Mouse (Mus musculus): ENCODE measurements around the gene Fam241b. TPM values are rescaled to one million over a fixed set of nuclear protein-coding genes. Genes with fewer than 3 reads are reported as not detected.

Gene Fam241b
- polyA plus RNA-seq, 1 experiment from 2014 or later: 13.9 TPM

DNA sequence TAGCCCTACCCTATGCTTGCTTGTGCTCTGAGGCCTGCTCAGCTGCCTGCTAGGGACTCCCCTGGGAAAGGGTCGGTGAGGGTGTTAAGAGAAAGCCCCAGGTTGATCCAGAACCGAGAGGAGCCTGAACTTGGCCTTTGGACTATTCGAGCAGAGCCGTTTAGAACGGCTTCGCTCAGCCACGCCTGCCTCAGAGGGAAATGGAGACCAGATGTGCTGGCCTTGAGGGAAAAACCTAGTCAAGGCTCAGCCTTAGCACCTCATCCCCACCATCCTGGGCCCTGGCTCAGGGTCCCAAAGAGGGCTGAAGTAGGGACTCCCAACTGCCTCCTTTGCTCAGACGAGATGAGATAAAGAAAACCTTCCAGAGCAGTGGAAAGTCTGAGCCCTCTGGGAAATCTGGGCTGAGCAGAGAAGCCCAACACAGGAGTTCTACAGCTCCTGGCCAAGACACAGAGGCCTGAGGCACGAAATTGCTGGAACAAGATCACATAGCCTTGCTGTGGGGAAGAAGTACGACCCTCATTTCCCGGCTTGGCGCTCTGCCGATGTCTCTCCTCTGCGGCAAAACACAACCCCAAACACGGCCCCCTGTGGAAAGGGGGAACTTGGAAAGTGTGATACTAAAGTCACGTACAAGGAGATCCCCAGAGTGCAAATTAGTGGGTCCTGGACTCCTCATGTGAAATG lies 83.4 kb downstream of the Fam241b start:
- H3K4me2 ChIP-seq (replicated peaks; ENCODE audit: low read depth, low read length): no peak overlapping the region
- no peak for ATAC-seq (ENCODE audit: low FRiP score, low TSS enrichment)
- H3K4me3 ChIP-seq (ENCODE audit: low read length): no peak overlapping the region
- H3K36me3 ChIP-seq (ENCODE audit: insufficient read depth, low read length): no peaks in the 10 kb centered on the region
- no peaks in the 10 kb centered on the region for H3K27me3 ChIP-seq (ENCODE audit: insufficient read depth, low read length)
- H3K9me3 ChIP-seq (ENCODE audit: low read length): no peaks in the 10 kb centered on the region
- 0 out of 2 replicates have a peak overlapping the region, but pooled peaks have one; percentile 14 for H3K9ac ChIP-seq (replicated peaks; ENCODE audit: low read length)
- peaks cover 29% of the 10 kb centered on the region for H3K4me1 ChIP-seq (ENCODE audit: insufficient read depth, low read length)
- H3K27ac ChIP-seq (ENCODE audit: low read length): peak overlapping the region; percentile 2; the same call in 1 of the 2 replicates
- WGBS: 26% methylated on average over 16 of the region's 16 CpGs

DNA sequence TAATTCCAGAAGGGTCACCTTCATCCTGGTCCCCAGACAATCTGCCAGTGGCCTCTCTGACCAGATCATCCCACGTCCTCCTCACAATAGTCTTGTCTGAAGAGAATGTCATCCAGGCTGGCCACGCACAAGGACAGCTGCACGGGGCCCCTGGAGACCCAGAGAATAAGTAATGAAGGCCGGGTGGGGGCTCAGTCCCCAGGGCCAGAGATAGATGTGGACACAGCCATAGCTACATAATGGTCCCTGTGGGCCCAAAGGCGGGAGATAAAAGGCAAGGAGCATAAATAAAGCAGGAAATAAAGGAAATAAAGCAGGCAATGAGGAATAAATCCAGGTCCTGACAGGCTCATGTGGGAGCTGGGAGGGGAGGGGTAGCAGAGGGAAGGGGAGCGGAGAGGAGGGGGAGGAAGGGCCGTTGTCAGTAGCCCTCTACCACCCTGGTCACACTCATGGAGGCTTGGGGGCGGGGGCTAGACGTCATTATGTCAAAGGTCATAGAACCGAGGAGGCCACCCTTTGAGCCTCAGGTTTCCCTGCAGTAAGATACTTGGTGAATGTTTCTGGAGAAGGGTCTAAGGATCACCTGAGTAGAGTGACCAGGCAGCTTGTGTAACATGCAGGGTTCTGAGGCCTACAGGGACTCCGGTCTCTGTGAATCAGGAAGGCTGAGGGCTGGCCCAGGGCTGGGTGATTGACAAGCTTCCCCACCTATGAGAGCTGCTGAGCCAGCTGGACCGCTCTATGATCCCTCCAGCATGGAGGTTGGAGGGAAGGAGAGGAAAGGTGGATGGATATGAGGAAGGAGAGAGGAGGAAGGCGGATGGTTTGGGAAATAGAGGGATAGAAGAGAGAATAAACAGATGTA lies 85.0 kb downstream of the Fam241b start:
- Histone ChIP-seq H3K4me1 (ENCODE audit: insufficient read depth, low read length) (peaks cover 29% of the 10 kb centered on the region), H3K4me3 (ENCODE audit: low read length) (no peak overlapping the region), H3K9me3 (ENCODE audit: low read length) (no peaks in the 10 kb centered on the region), H3K9ac (replicated peaks; ENCODE audit: low read length) (no peak overlapping the region), H3K36me3 (ENCODE audit: insufficient read depth, low read length) (no peaks in the 10 kb centered on the region), H3K27ac (ENCODE audit: low read length) (no peak overlapping the region), H3K27me3 (ENCODE audit: insufficient read depth, low read length) (no peaks in the 10 kb centered on the region), H3K4me2 (replicated peaks; ENCODE audit: low read depth, low read length) (no peak overlapping the region)
- peak; percentile 35 for ATAC-seq (ENCODE audit: low FRiP score, low TSS enrichment)
- 30% methylated on average over 13 of the region's 13 CpGs for WGBS

Other genes starting within 250 kb of the Fam241b start
- gene Col13a1, start 164.8 kb downstream of the Fam241b start, polyA plus RNA-seq (2015; fragmentation: Nextera tagmentation; extraction: Ambion mirVana): 6.7 and 6.8 TPM in 2 replicates
- gene Neurog3, start 10.8 kb downstream of the Fam241b start, polyA plus RNA-seq (2015; fragmentation: Nextera tagmentation; extraction: Ambion mirVana): not detected in 2 replicates
- 69.5 and 78.7 TPM in 2 replicates for gene Tspan15, start 87.3 kb upstream of the Fam241b start, polyA plus RNA-seq (2015; fragmentation: Nextera tagmentation; extraction: Ambion mirVana)
- 0.15 and 0.22 TPM in 2 replicates for gene Tacr2, start 108.5 kb upstream of the Fam241b start, polyA plus RNA-seq (2015; fragmentation: Nextera tagmentation; extraction: Ambion mirVana)
- gene Hk1, start 236.0 kb upstream of the Fam241b start, polyA plus RNA-seq (2015; fragmentation: Nextera tagmentation; extraction: Ambion mirVana): 67.5 and 68.2 TPM in 2 replicates

Measured in kidney, embryonic 16.5 days (tissue).